Mouse (Mus musculus) v-Abl transformed pro-B cells (cell line): Measurements from ENCODE around the gene Pstpip1.

Experiments used
- in situ Hi-C, 2 experiments: fragments of 400-800 bp; cut with MboI; formaldehyde crosslinking; loops; one replicate each; pipeline ENCODE4 v1.15.1; 2025; ENCODE audit not compliant: unreplicated experiment in 2 of 2

Pstpip1 gene

GRCm38 (mm10) chr9:56100041-56100522 lies 10.3 kb downstream of the Pstpip1 start:
- in situ Hi-C loops: loop anchor here in 1 of 2 experiments (25.0 kb wide), 1 partner anchor 163 kb away; the partner anchor contains the start of gene Scaper

- in situ Hi-C loops: loop anchor here in 1 of 2 experiments (25.0 kb wide), 1 partner anchor 164 kb away; the partner anchor contains the start of gene Scaper
Observed at GRCm38 (mm10) chr9:56101022-56101421, 11.3 kb downstream of the Pstpip1 start.

DNA sequence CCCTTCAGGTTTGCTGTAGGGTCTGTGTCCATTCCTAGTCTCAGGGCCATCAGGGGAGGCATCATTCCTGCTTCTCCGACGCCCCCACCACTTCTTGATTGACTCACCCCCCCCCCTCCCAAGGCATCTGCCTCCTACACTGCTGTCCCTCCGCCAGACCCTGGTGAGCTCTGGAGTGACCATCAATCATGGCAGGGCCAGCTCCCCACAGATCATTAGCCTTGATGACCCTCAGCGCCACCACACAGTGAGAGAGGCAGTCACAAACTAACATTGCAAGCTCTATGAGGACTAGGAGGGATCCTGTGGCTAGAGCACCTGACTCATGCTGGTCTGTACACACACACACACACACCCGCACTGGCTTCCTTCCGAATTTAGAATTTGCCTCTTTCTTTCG lies 15.2 kb downstream of the Pstpip1 start:
- in situ Hi-C loops: loop anchor here in 1 of 2 experiments (25.0 kb wide), 1 partner anchor 168 kb away; the partner anchor contains the start of gene Scaper

DNA sequence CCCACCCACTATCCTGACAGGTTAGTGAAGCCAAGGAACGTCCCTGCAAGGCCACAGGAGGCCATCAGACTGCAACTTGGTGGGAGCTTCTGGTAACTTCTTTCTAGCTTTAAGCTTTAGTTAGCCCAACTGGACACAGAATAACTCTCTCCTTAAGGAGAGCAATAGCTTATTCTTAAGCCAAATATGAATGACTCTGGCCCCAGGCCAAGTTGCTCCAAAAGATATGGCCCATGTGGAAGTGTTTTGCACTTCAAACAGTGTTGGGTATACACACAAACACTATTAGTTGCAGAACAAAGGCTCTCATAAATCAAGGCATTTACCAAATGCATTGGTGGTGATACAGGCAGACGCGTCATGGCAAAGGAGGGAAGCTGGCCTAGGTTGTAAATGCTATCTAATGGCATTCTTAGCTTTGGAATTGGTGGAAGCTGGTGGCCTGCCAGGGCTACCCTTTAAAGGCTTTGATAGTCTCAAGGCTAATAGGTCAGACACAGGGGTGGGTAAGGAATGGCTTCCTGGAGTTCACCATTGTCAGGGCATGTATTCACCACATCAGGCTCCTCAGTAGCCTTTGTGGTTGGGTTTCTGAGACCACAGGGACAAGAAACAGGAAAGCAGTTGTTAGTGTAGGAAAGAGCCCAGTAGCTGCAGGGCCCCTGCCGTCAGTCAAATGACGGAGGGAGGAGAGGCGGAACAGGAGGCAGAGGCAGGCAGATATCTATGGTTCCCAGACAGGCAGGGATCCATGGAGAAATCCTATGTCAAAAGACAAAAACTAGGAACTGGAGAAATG lies 16.7 kb downstream of the Pstpip1 start:
- in situ Hi-C loops: loop anchor here in 1 of 2 experiments (25.0 kb wide), 1 partner anchor 169 kb away; the partner anchor contains the start of gene Scaper

DNA sequence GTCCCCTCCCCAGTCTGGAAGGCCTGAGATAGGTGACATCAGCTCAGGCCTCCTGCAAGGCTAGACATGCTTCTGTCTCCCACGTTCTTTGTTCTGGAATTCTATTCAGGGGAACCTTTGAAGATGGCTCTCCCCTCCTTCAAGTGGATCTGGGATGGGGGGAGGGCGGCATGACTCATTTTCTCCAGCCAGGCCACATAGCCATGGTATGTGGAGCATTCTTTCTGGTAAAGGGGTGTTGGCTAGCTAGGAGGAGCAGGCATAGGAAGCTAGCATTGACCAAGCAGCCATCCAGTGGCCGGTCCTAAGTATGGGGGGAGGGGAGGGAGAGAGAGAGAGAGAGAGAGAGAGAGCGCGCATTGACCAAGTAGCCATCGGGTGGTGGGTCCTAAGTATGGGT lies 17.8 kb downstream of the Pstpip1 start:
- in situ Hi-C loops: loop anchor here in 1 of 2 experiments (25.0 kb wide), 1 partner anchor 170 kb away; the partner anchor contains the start of gene Scaper

DNA sequence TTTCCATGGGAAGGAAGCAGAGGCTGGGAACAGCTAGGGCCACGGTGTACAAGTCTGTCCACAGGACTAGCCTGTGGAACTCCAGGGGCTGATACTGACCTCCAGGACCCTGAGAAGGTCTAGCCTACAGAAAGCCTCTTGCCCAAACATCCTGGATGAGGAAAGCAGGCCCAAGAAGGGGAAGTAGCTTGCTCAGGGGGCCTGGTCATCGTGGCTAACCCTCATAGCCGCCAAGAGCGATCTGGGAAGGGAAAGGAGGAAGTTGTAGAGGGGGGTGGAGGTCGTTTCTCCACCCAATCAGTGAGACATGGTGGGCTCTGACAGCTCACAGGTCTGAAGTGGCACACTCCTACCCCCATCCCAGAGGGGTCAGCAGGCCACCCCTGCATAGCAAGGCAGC lies 18.4 kb downstream of the Pstpip1 start:
- in situ Hi-C loops: loop anchor here in 1 of 2 experiments (25.0 kb wide), 1 partner anchor 171 kb away; the partner anchor contains the start of gene Scaper

- in situ Hi-C loops: loop anchor here (5.0 to 25.0 kb wide), 3 partner anchors 41 to 181 kb away; partner anchors contain the start of gene Scaper (in 1 of the 2)
Observed at GRCm38 (mm10) chr9:56118091-56118490, 28.3 kb downstream of the Pstpip1 start.

- in situ Hi-C loops: loop anchor here (5.0 to 25.0 kb wide), 3 partner anchors 41 to 181 kb away; partner anchors contain the start of gene Scaper (in 1 of the 2)
Observed at GRCm38 (mm10) chr9:56118582-56118981, 28.8 kb downstream of the Pstpip1 start.

DNA sequence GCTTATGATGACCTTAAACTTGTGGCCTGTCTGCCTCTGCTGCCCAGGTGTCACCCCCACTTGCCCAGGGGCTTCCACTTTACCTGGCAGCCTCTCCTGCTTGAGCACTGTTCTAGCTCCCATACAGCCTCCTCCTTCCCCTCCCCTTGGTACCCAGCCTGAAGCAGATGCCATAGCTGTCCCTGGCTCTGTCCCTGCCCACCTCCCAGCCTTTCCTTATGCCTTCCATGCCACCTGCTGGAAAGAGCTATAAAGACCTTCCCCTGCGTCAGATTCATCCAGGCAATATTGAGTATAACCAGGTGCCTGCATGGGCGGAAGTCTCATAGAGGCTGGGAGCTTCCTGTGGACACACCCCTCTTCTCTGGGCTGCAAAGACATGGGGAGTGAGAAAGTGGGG lies 29.9 kb downstream of the Pstpip1 start:
- in situ Hi-C loops: loop anchor here (5.0 to 25.0 kb wide), 4 partner anchors 42 to 433 kb away; partner anchors contain the start of gene Scaper (in 1 of the 2)

GRCm38 (mm10) chr9:56121097-56121496 lies 31.3 kb downstream of the Pstpip1 start:
- in situ Hi-C loops: loop anchor here in 1 of 2 experiments (5.0 to 25.0 kb wide), 2 partner anchors 184 to 431 kb away; partner anchors contain the start of gene Scaper

- in situ Hi-C loops: loop anchor here in 1 of 2 experiments (5.0 to 25.0 kb wide), 2 partner anchors 186 to 429 kb away; partner anchors contain the start of gene Scaper
Observed at GRCm38 (mm10) chr9:56122973-56123372, 33.2 kb downstream of the Pstpip1 start.

DNA sequence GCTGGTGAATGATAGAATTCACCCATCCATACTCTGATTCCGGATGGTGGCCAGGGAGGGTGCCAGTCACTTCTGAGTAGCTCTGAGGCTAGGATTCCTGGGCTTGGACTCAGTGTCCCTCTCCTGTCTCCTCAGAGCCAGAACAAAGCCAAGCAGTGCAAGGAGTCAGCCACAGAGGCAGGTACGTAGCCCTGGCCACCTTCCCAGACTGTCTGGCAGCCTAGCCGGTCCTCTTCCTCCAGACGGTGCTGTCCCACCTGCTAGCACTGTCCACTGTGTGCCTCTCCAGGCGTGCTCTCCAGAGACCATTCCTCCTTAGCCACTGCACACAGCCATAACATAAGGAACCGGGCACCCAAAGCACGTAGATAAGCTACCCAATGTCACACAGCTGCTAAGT lies 33.9 kb downstream of the Pstpip1 start:
- in situ Hi-C loops: loop anchor here in 1 of 2 experiments (5.0 to 25.0 kb wide), 2 partner anchors 186 to 429 kb away; partner anchors contain the start of gene Scaper

- in situ Hi-C loops: loop anchor here in 1 of 2 experiments (5.0 to 25.0 kb wide), 2 partner anchors 187 to 428 kb away; partner anchors contain the start of gene Scaper
Observed at GRCm38 (mm10) chr9:56124561-56124960, 34.8 kb downstream of the Pstpip1 start.

- in situ Hi-C loops: no loop called here
Observed at GRCm38 (mm10) chr9:56126453-56127173, 36.9 kb downstream of the Pstpip1 start.

DNA sequence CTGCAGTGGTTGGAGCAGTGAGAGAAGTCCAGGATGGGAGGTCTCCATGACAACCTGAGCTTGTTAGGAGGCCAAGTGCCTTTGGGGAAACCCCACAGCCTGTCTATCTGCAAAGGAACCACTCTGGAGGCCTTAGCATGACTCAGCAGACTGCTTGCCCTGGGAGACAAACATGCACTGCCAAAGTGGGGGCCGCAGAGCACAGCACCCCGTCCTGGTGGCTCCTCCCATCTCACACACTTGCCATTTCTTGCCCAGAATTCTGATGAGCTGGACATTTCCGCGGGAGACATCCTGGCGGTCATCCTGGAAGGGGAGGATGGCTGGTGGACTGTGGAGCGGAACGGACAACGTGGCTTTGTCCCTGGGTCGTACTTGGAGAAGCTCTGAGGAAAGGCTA lies 38.6 kb downstream of the Pstpip1 start:
- in situ Hi-C loops: no loop called here

DNA sequence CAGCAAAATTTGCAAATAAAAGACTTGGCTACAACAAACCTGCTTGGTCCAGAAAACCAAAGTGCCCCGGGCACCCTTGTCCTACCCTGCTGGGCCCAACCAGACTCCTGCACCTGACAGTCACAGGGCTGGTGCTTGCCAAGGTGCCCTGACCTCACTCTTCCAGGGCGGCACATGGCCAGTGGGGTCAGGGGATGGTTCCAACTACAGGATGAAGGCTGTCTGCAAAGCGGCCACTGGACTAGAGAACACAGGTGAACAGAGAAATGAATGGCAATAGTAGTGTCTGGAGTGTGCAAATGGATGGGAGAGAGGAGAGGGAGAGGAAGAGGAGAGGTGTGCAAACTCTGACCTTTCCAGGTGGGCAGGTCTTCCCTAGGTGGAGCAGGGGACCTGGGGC lies 40.2 kb downstream of the Pstpip1 start:
- in situ Hi-C loops: no loop called here

GRCm38 (mm10) chr9:56130536-56130935 lies 40.8 kb downstream of the Pstpip1 start:
- in situ Hi-C loops: no loop called here

GRCm38 (mm10) chr9:56131813-56132525 lies 42.2 kb downstream of the Pstpip1 start:
- in situ Hi-C loops: no loop called here

- in situ Hi-C loops: no loop called here
Observed at GRCm38 (mm10) chr9:56133970-56134369, 44.2 kb downstream of the Pstpip1 start.

DNA sequence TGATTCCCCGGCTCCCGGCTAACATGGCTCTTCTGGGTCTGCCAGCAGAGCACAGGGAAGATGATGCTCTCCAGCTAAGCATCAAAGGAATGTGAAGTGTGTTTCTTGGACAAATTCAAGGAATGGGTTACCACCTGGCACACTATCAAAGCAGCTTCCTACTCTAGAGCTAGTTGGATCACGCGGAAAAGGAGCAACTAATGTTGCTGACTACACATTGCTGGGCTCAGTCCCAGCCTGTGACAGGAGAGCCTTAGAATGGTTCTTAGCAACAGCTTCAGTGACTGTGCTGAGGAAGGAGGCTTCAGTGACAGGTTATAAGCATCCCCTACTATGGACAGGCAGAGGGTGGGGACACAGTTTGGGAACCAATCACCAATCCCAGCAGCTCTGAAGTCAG lies 44.9 kb downstream of the Pstpip1 start:
- in situ Hi-C loops: no loop called here
